Mouse (Mus musculus) heart, adult 10 weeks (tissue): ENCODE results near the gene RPS10-NUDT3. TPM values are rescaled to one million over a fixed set of nuclear protein-coding genes. Genes with fewer than 3 reads are reported as not detected.

ENCODE experiments used
- polyA plus RNA-seq: library from polyadenylated mRNA; stranded (reverse); fragments of 350-450 nt; fragmentation: Illumina TruSeq; extraction: RNeasy Lipid Tissue Mini Kit (QIAGEN cat#74804); gene quantifications from one replicate; pipeline ENCODE4 v1.2.3, GENCODE M21; 2014; ENCODE audit warnings: low read depth, low replicate concordance

RPS10-NUDT3 gene
- polyA plus RNA-seq, result not detected

DNA sequence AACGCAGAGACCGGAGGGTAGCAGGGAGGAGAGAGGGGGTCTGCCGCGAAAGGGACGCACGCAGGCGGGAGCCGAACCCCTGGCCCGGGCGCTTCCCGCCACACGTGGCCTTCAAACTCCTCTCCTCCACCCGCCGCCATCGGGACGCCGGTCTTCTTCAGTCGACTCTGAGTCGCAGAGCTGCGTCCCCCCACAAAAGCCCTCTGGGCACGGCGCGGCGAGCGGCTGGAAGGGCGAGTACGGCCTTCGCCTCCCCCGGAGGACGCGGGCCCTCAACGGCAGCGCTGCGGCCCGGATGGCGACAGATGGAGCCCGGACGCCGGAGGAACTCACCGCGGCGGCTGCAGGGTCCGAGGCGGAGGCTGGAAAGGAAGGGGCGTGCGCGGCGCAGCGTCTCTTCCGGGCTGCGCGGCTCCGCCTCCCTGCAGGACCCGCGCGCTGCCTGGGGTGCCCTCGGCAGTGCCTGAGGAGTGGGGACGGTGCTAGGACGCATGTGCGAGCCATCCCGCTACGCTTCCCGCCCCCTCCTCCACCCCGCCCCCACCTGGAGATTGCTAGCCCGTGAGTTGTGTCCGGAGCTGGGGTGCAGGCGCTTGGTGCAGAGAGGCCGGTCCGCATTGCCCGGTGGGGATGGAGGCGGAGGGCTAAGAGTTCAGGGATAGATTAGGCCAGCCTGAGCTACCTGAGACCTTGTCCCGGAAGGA, at the start of gene RPS10-NUDT3:
Gene RPS10-NUDT3, minus strand, starts transcription at position 352 of the 704 bp plus-strand sequence.

GRCm38 (mm10) chr17:27655089-27656010, 20.3 kb upstream of the RPS10-NUDT3 start, which contains the start of gene Pacsin1:
Gene Pacsin1, plus strand, starts transcription at chr17:27655509.

DNA sequence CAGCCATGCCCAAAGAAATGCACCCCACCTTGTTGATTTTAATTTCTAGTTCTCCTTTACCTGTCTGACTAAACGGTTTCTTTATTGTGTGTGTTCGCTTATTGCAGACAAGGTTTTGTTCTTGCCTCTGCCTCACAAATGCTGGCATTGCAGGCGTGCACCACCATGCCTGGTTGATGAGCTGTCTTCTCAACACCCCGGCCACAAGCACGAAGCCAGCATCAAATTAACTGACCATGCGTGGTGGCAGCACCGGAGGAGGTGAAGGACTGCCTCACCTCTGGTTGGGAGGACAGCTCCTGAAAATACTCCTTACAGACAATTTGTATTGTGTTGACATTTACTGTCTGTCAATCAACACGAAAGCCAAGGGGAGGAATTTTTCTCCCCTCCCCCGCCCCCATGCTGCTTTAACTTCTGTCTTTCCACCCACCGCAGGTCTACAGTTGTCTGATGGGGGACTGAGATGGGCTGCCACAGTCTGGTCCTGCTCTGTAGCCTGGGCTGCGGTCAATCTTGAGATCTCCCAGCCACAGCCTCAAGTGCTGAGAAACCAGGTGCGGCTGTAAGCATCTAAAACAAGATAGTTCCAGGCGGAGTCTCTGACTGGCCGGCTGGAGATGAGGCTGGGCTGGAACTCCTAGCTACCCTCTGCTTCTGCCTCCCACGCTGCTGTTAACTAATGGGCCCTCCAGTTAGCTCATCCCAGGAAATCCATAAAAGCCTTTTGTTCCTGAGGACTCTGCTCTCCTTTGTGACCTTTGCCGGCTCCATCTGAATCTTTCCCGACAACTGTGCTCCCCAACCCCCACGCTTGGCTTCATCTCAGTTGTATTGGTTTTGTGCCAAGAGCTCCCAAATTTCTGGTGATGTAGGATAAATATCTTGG, 1.4 kb upstream of the RPS10-NUDT3 start, which contains the start of gene Rps10:
Gene Rps10, minus strand, starts transcription at position 538 of the 889 bp plus-strand sequence.

GRCm38 (mm10) chr17:27623360-27624326, 11.4 kb downstream of the RPS10-NUDT3 start, which contains the start of gene Nudt3:
Gene Nudt3, minus strand, starts transcription at chr17:27623495.

DNA sequence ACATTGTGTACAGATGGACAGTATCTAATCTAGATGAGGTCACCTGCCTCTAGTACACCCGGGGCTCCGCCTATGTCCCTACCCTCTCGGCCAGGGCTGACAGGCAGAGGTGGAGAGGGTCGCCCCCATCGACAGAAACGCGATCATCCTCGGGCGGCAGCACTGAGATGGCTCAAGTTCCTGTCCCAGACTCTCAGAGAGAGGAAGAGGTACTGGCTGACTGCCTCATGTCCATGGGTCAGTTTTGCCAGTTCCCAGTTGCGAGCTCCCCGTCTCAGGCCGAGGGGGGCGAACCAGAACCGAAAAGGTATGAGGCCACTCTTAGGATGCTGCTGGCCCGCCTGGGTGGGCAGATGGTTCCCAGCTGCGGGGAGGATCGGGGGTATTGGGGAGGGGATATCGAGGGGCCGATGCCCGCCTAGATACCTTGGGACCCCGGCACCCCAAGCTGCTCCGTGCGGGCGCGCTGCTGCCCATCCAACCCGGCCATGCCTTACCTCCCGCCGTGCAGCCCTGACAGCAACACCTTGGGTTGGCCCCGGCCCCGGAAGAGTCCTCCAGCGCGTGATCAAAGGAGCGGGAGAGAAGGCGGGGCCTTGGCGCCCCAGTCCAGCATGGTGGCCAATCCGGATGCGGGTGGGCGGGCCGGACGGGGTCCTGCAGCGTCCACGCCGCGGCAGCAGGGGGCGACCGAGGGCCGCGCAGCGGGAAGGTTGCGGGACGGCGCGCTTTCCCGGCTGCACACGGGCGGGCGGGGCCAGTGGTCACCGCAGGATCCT, 69.7 kb downstream of the RPS10-NUDT3 start, which contains the start of gene AI413582:
Gene AI413582, minus strand, starts transcription at position 594 of the 779 bp plus-strand sequence.

DNA sequence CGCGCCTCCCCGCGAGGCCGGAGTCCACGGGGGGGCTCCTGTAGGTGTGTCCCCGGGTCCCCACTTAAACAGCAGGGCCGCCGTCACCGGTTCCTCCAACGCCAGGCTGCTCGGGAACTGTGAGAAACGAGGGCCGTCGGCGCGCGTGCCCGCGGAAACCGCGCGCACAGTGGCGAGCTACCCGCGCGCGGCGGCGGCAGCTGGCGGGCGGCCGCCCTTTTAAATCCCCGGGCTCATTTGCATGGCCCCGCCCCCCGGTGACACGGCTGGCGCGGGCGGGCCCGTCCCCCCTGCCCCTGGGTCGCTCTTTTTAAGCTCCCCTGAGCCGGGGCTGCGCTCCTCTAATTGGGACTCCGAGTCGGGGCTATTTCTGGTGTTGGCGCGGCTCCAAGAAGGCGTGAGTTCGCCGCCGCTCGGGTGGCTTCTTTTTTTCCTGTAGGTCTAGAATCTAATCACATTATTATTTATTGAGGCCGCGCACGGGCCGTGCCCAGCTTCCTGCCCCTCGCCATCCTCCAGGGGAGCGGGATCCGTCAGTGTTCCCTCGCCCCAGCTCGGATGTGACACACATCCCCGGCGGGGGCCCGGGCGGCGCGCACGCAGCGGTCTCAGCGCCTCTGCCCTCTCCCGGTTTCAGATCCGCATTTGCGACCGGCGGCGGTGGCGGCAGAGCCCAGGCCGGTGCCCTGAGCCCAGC, 78.6 kb downstream of the RPS10-NUDT3 start, which contains the start of gene Hmga1:
Gene Hmga1, plus strand, starts transcription at position 183 of the 697 bp plus-strand sequence.

Other genes with a start within 250 kb of the RPS10-NUDT3 start
- not detected for gene Grm4, start 113.8 kb downstream of the RPS10-NUDT3 start, polyA plus RNA-seq
- 69.8 TPM for gene Hmga1, start 78.7 kb downstream of the RPS10-NUDT3 start, polyA plus RNA-seq
- 13.9 TPM for gene AI413582, start 69.5 kb downstream of the RPS10-NUDT3 start, polyA plus RNA-seq
- 245 TPM for gene Nudt3, start 11.7 kb downstream of the RPS10-NUDT3 start, polyA plus RNA-seq
- 841 TPM for gene Rps10, start 1.4 kb upstream of the RPS10-NUDT3 start, polyA plus RNA-seq
- gene Pacsin1, start 20.3 kb upstream of the RPS10-NUDT3 start, polyA plus RNA-seq, result 0.39 TPM
- gene Spdef, start 93.7 kb upstream of the RPS10-NUDT3 start, polyA plus RNA-seq, result not detected
- gene D17Wsu92e, start 185.4 kb upstream of the RPS10-NUDT3 start, polyA plus RNA-seq, result 117 TPM
- 60.5 TPM for gene Snrpc, start 202.9 kb upstream of the RPS10-NUDT3 start, polyA plus RNA-seq
- 7.2 TPM for gene Uhrf1bp1, start 221.2 kb upstream of the RPS10-NUDT3 start, polyA plus RNA-seq